Mouse (Mus musculus): ENCODE data around the gene Vta1. TPM values are rescaled to one million over a fixed set of nuclear protein-coding genes. Genes with fewer than 3 reads are reported as not detected.
A peak's percentile ranks its signal among the peaks of the same experiment; 100 is the strongest.

Vta1 gene
- total RNA-seq (2017): 48.5 and 61.6 TPM in 2 replicates

- ATAC-seq (replicated peaks; ENCODE audit: low read depth, poor library complexity, severe bottlenecking): peak; percentile 99
Observed at GRCm38 (mm10) chr10:14705072-14706066, at the start of gene Vta1, which contains the start of gene Nmbr. Gene Vta1 (minus strand): TSS chr10:14705560. Gene Nmbr (plus strand): TSS chr10:14705591.

GRCm38 (mm10) chr10:14734285-14734684 lies 28.9 kb upstream of the Vta1 start:
- ATAC-seq (replicated peaks; ENCODE audit: low read depth, poor library complexity, severe bottlenecking): peak; percentile 50; the same call in 1 of the 2 replicates

- no peak for ATAC-seq (replicated peaks; ENCODE audit: low read depth, poor library complexity, severe bottlenecking)
Observed at GRCm38 (mm10) chr10:14725671-14726070, 20.3 kb upstream of the Vta1 start.

GRCm38 (mm10) chr10:14718114-14718513 lies 12.8 kb upstream of the Vta1 start, which contains the start of gene Gje1:
Gene Gje1 (minus strand): TSS chr10:14718214.
- no peak for ATAC-seq (replicated peaks; ENCODE audit: low read depth, poor library complexity, severe bottlenecking)

- no peak for ATAC-seq (replicated peaks; ENCODE audit: low read depth, poor library complexity, severe bottlenecking)
Observed at GRCm38 (mm10) chr10:14703830-14704420, 1.4 kb downstream of the Vta1 start.

GRCm38 (mm10) chr10:14703239-14703638 lies 2.1 kb downstream of the Vta1 start:
- no peak for ATAC-seq (replicated peaks; ENCODE audit: low read depth, poor library complexity, severe bottlenecking)

- no peak for ATAC-seq (replicated peaks; ENCODE audit: low read depth, poor library complexity, severe bottlenecking)
Observed at GRCm38 (mm10) chr10:14690349-14690748, 15.0 kb downstream of the Vta1 start.

GRCm38 (mm10) chr10:14688785-14689442 lies 16.4 kb downstream of the Vta1 start:
- no peak; the same call in 1 of the 2 replicates for ATAC-seq (replicated peaks; ENCODE audit: low read depth, poor library complexity, severe bottlenecking)

GRCm38 (mm10) chr10:14685663-14686062 lies 19.7 kb downstream of the Vta1 start:
- no peak for ATAC-seq (replicated peaks; ENCODE audit: low read depth, poor library complexity, severe bottlenecking)

GRCm38 (mm10) chr10:14666147-14666546 lies 39.2 kb downstream of the Vta1 start:
- no peak for ATAC-seq (replicated peaks; ENCODE audit: low read depth, poor library complexity, severe bottlenecking)

GRCm38 (mm10) chr10:14660875-14661274 lies 44.5 kb downstream of the Vta1 start:
- no peak for ATAC-seq (replicated peaks; ENCODE audit: low read depth, poor library complexity, severe bottlenecking)

- ATAC-seq (replicated peaks; ENCODE audit: low read depth, poor library complexity, severe bottlenecking): no peak
Observed at GRCm38 (mm10) chr10:14639635-14640034, 65.7 kb downstream of the Vta1 start.

GRCm38 (mm10) chr10:14639043-14639442 lies 66.3 kb downstream of the Vta1 start:
- no peak for ATAC-seq (replicated peaks; ENCODE audit: low read depth, poor library complexity, severe bottlenecking)

GRCm38 (mm10) chr10:14625706-14626105 lies 79.7 kb downstream of the Vta1 start:
- no peak for ATAC-seq (replicated peaks; ENCODE audit: low read depth, poor library complexity, severe bottlenecking)

GRCm38 (mm10) chr10:14619156-14619555 lies 86.2 kb downstream of the Vta1 start:
- ATAC-seq (replicated peaks; ENCODE audit: low read depth, poor library complexity, severe bottlenecking): no peak

GRCm38 (mm10) chr10:14618301-14618700 lies 87.1 kb downstream of the Vta1 start:
- no peak for ATAC-seq (replicated peaks; ENCODE audit: low read depth, poor library complexity, severe bottlenecking)

- no peak for ATAC-seq (replicated peaks; ENCODE audit: low read depth, poor library complexity, severe bottlenecking)
Observed at GRCm38 (mm10) chr10:14615441-14615840, 89.9 kb downstream of the Vta1 start.

- ATAC-seq (replicated peaks; ENCODE audit: low read depth, poor library complexity, severe bottlenecking): no peak
Observed at GRCm38 (mm10) chr10:14607597-14607996, 97.8 kb downstream of the Vta1 start.

Data from common myeloid progenitor, adult 5-6 weeks (primary cell).